Mouse (Mus musculus) left cerebral cortex, postnatal 4 days (tissue): ENCODE results near the gene Hnrnpdl. TPM values are rescaled to one million over a fixed set of nuclear protein-coding genes. Genes with fewer than 3 reads are reported as not detected.

Experiments
- DNase-seq: peaks from one replicate; pipeline ENCODE4 v3.0.0-alpha.2; 2022
- intact Hi-C: fragments of 180-260 bp; cut with DNase I; formaldehyde crosslinking; loops from one replicate; pipeline ENCODE4 v1.15.1; 2025
- total RNA-seq, 2 experiments: library from RNA; stranded (reverse); gene quantifications; 2 replicates each; pipeline ENCODE4 v1.2.3; 2021

Gene Hnrnpdl
- 100 to 1,000 TPM; 259 to 272 TPM for total RNA-seq

- intact Hi-C loops = loop anchor here (5.0 to 10.0 kb wide), 2 partner anchors 62 to 835 kb away; partner anchors contain the start of genes 4930524J08Rik and Hnrnpd
- DNase-seq = peak; percentile 96
These were observed at the start of gene Hnrnpdl, which contains the start of gene Enoph1 for GRCm38 (mm10) chr5:100039602-100040142. Gene Hnrnpdl, minus strand, starts transcription at chr5:100039664. Gene Enoph1, plus strand, starts transcription at chr5:100039985.

GRCm38 (mm10) chr5:100085097-100085496, 45.6 kb upstream of the Hnrnpdl start:
- intact Hi-C loops = no loop called here
- peak; percentile 47 for DNase-seq

GRCm38 (mm10) chr5:100083953-100084562, 44.6 kb upstream of the Hnrnpdl start:
- peak; percentile 22 for DNase-seq
- intact Hi-C loops = no loop called here

GRCm38 (mm10) chr5:100082006-100082405, 42.5 kb upstream of the Hnrnpdl start:
- intact Hi-C loops = no loop called here
- no peak for DNase-seq

GRCm38 (mm10) chr5:100079931-100080275, 40.4 kb upstream of the Hnrnpdl start:
- DNase-seq = no peak
- intact Hi-C loops = no loop called here

GRCm38 (mm10) chr5:100079040-100079930, 39.8 kb upstream of the Hnrnpdl start:
- DNase-seq = peak; percentile 57
- intact Hi-C loops = no loop called here

GRCm38 (mm10) chr5:100074571-100074970, 35.1 kb upstream of the Hnrnpdl start:
- no peak for DNase-seq
- intact Hi-C loops = loop anchor here (5.0 kb wide), 4 partner anchors 83 to 248 kb away; partner anchors contain the start of gene Tmem150c

GRCm38 (mm10) chr5:100072557-100072956, 33.1 kb upstream of the Hnrnpdl start:
- DNase-seq = no peak
- intact Hi-C loops = loop anchor here (5.0 kb wide), 4 partner anchors 85 to 250 kb away; partner anchors contain the start of gene Tmem150c

GRCm38 (mm10) chr5:100071541-100071940, 32.1 kb upstream of the Hnrnpdl start:
- intact Hi-C loops = loop anchor here (5.0 kb wide), 4 partner anchors 86 to 251 kb away; partner anchors contain the start of gene Tmem150c
- no peak for DNase-seq

- intact Hi-C loops = loop anchor here (5.0 kb wide), 4 partner anchors 87 to 252 kb away; partner anchors contain the start of gene Tmem150c
- DNase-seq = peak; percentile 85
These were observed 30.8 kb upstream of the Hnrnpdl start for GRCm38 (mm10) chr5:100070255-100070654.

- intact Hi-C loops = no loop called here
- no peak for DNase-seq
These were observed 30.1 kb upstream of the Hnrnpdl start for GRCm38 (mm10) chr5:100069526-100069925.

- intact Hi-C loops = no loop called here
- DNase-seq = no peak
These were observed 28.1 kb upstream of the Hnrnpdl start for GRCm38 (mm10) chr5:100067579-100067978.

- DNase-seq = no peak
These were observed 21.4 kb upstream of the Hnrnpdl start for GRCm38 (mm10) chr5:100060876-100061275.

GRCm38 (mm10) chr5:100059326-100059725, 19.9 kb upstream of the Hnrnpdl start:
- intact Hi-C loops = no loop called here
- DNase-seq = no peak

More at GRCm38 (mm10) chr5:100060876-100061275, 21.4 kb upstream of the Hnrnpdl start:
- intact Hi-C loops = no loop called here

GRCm38 (mm10) chr5:100058729-100059128, 19.3 kb upstream of the Hnrnpdl start:
- DNase-seq = no peak
- intact Hi-C loops = no loop called here

- no peak for DNase-seq
- intact Hi-C loops = no loop called here
These were observed 18.2 kb upstream of the Hnrnpdl start for GRCm38 (mm10) chr5:100057461-100058209.

- intact Hi-C loops = no loop called here
- no peak for DNase-seq
These were observed 16.5 kb upstream of the Hnrnpdl start for GRCm38 (mm10) chr5:100055866-100056369.

GRCm38 (mm10) chr5:100054807-100055547, 15.5 kb upstream of the Hnrnpdl start:
- intact Hi-C loops = no loop called here

GRCm38 (mm10) chr5:100052728-100053127, 13.3 kb upstream of the Hnrnpdl start:
- intact Hi-C loops = no loop called here
- no peak for DNase-seq

More at GRCm38 (mm10) chr5:100054807-100055547, 15.5 kb upstream of the Hnrnpdl start:
- no peak for DNase-seq
